Mouse (Mus musculus) megakaryocyte, adult 5-6 weeks (primary cell): Measurements from ENCODE around the gene Rabgap1. TPM values are rescaled to one million over a fixed set of nuclear protein-coding genes. Genes with fewer than 3 reads are reported as not detected.

ENCODE experiments used
- ATAC-seq: 2 replicates; pipeline ENCODE4 v1.8.0; 2016; ENCODE audit warnings: mild to moderate bottlenecking, inconsistent platforms; ENCODE audit not compliant: poor library complexity, severe bottlenecking
- total RNA-seq, 2 experiments: library from RNA; stranded (forward) in 1 of 2; stranded (reverse) in 1 of 2; fragments of 153-499, 151-499 nt in 1 of 2; fragments of 221-1000, 200-1000 nt in 1 of 2; gene quantifications; 2 replicates each; pipeline versions ENCODE4 v1.2.3 to v1.2.4; 2015 to 2017

Gene Rabgap1
- total RNA-seq, 2 experiments from 2014 or later = 21.6 to 29.9 TPM

DNA sequence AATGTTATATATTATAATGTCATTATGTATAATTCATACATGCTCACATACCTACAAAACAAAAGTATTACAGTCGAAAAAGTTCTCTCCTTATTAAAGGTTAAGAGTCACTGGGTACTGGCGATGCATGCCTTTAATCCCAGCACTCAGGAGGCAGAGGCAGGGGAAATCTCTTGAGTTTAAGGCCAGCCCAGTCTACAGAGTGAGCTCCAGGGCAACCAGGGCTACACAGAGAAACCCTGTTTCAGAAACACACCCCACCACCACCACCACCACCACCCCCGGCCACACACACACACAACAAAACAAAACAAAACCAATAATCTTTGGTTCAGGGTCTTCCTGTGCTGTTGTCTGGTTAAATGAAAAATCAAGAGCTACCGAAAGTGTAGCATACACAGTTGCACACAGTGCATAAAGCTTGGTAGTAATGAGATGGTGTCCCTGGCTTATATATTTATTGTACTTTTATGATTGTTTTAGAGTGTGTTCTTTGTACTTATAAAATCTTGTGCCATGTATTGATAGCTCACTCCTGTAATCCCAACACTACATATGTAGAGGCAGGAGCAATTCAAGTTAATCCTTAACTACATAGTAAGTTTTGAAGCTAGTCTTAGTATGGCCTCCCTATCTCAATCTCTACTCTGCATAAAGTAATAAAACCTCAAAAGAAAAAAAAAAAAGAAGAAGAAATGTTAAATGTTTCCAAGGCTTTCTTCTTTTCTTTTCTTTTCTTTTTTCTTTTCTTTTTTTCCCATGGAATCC lies 68.2 kb downstream of the Rabgap1 start:
- ATAC-seq = no peak

DNA sequence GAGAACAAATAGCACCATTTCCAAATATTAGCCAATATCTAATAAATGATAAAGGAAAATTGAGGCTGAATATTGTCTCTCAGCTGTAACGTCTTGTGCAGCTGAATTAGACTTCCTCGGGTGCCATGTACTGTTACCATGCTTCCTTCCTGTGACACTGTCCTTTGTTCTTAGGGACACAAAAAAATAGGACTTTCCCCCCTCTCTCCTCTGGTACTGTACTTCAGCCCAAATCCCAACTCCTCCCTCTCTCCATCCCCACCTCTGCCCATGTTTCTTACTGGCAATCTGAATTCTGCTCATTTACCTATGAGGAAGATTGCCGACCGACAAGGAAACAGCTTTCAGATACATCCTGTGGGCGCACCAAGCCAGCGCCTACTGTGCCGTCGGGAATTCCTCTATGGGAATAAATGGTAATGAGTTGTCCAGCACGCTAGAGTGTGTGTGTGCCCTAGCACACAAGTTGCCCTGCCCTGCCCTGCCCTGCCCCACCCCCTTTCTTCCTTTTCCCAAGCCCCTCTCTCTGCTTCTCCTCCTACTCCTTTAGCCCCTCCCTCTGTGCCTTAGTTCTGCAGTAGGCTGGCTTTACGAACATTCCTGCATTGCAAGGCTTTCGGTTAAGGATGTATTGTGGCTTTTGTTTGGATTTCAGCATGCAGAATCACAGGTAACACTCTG lies 73.1 kb downstream of the Rabgap1 start, which contains the start of gene Gpr21:
Gene Gpr21 (plus strand): TSS at position 303 of the 681 bp plus-strand sequence.
- no peak for ATAC-seq

DNA sequence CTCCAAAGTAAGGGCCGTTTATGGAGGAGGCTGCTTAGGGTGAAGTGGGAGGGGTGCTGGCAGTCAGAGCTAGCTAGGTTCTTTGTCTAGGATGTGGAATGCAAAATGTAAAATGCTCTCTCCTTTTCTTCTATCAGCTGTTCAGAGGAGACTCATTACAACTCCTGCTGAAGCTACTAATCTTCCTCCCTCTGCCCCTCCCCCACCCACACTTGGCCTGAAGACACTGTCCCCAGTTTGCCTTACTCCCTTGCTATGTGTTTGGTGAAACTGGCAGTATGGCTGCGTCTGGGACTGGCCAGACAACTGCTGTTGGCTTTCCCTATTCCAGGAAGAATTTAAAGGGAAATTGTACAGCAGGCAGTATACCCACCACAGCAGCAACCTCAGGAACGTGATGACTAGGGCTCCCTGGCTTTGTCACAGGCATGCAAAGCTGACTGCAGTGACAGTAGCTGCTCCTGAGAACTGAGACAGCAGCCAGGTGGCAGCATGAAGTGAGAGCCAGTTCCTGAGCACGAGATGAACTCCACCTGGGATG lies 73.9 kb downstream of the Rabgap1 start:
- no peak for ATAC-seq

DNA sequence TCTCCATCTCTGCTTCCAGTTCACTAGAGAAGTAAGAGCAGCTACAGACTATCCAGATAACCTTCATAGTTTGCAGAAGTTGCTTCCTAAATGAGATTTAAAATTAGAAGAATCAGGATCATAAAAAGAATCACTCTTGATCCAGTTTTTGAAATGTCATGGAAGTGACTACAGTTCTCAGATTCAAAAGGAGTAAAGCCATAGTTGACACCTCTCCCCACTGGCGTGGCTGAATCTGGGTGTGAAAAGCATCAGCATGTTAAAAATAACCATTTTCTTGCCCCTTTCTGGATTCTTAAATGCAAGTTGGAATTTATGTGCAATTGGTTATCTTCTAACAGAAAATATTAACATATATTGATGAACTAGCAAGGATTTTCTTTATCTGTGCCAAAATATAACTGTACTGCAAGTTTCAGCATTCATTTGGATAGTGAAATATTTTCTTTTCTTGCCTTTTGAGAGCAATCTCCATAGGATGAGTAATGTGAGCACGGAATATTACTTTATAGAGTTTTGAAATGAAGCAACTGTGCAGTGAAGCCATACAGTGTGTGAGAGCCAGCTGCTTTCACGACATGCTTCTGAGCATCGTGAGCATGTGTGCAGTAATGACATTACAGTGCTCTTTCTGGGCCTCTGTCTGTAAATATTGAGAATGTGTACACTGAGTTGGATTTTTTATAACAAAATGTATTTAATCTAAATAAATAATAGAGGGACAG lies 75.6 kb downstream of the Rabgap1 start:
- no peak for ATAC-seq

DNA sequence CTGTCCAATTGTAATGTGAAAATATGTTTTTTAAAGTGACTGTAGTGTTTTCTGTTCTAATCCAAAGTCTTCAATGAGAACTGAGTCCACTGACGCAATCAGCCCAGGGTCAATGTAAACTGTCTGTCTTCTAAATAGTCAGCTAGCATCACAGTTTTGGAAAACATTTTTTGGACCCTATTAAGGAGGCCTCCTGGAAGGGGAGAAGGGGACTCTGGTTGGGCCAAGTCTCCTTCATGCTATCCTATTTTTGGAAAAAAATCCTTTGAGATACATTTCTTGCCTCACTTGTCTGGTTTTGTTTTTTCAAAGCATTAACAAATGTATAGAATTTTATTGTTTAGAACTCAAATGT lies 76.2 kb downstream of the Rabgap1 start:
- ATAC-seq = no peak

DNA sequence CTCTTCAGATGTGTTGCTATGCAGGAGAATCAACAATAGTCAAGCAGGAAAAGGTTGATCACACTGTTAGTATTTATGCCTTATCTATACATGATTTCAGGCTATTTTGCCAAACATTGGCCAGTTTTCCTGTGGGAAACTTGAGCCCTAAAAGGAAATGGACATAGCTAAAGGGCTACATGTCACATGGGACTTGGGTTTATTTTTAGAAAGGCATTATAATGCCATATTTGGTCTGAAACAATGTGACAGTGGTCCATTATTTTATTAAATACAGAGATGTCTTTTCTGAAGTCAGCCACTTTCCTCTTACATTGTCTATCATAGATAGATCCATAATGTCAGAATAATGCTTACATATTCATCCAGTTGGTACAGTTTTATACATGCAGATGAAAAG lies 84.5 kb downstream of the Rabgap1 start:
- no peak for ATAC-seq

DNA sequence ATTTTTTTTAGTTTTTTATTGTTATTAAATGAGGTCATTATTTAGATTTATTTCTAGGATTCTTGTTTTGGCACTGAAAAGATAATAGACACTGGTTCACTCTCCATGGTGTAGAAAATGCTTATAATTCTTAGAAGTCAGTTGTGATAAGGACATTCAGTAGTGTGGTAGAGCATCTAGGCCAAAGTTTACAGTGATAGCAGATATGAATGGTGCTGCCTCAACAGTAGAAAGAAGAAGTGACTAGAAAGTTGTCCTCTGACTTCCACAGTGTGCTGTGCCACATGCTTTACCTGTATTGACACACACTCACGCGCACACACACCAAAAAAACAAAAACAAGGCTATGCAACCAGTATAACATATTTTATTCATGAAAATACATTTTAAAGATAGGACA lies 86.3 kb downstream of the Rabgap1 start:
- ATAC-seq = no peak

DNA sequence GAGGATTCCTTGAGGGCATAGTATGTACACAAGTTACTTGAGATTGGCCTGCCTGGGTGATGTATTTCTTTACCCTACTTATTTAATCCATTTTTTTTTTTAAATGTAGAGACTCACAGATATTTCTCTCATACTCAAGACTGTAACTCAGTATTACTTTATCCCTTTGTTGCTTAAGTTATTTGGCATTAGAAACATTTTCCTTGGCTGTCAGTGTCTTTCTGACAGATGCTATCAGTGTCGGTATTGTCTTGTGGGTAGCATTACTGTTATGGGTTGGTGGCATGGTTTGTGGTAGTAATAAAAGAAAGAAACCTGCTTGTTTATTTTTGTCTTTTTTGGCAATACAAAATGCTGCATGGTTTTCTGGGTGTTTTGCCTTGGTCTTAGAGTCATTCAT lies 87.7 kb downstream of the Rabgap1 start:
- no peak for ATAC-seq

DNA sequence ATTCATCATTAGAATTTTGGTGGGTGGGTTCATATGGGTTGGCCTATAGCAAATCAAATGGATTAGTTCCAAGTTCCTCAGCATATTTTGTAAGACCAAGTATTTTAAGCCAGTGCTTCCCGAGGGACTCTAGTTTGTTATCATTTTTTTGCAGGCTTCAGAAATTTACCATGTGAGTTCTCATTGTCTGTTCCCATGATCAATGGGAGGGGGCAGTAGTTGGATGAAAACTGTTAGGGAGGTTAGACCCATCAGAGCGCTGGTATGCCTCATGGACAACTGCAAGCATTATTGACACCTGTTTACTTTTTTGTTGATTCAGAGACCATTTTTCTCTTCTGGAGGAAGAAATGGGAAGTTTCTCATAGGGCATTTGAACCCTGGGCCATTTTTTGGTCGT lies 88.6 kb downstream of the Rabgap1 start:
- no peak for ATAC-seq

DNA sequence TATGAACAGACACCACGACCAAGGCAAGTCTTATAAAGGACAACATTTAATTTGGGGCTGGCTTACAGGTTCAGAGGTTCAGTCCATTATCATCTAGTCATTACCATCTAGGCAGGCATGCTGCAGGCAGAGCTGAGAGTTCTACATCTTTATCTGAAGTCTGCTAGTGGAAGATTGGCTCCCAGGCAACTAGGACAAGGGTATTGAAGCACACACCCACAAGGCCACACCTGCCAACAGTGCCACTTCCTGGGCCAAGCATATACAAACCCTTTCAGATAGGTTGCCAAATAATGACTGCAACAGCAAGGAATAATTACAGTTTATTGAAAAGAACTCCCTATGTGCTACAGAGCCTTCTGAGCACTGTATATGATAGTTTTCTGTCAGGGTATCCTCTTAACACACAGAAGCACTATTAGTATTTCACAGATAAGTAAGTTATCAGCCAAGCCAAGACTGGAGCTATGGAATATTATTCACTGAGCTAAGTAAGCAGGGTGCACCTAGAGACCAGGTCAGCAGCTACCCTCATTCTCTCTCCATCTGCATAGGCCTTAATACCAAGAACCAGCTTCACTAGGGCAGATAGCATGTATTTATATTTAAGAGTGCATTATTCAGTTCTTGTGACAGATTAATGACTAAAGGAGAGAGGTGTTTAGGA lies 106.4 kb downstream of the Rabgap1 start:
- no peak for ATAC-seq

DNA sequence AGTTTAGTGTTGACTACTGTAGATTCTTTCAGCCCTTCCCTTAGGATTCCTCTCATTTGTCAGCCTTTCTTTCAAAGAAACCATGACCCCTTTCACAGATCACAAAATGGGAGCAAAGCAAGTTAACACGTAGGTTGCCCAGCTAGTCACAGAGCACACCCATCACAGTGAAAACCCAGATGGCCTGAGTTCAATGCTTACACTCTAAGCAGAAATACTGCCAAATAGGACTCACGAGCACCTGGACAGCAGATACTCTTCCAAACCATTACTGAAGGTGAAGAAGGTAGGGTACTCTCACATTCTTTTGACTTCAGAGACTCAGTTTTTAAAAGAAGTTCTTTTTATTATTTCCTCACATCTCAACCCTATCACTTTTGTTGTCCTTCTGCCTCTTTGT lies 113.3 kb downstream of the Rabgap1 start:
- no peak for ATAC-seq

DNA sequence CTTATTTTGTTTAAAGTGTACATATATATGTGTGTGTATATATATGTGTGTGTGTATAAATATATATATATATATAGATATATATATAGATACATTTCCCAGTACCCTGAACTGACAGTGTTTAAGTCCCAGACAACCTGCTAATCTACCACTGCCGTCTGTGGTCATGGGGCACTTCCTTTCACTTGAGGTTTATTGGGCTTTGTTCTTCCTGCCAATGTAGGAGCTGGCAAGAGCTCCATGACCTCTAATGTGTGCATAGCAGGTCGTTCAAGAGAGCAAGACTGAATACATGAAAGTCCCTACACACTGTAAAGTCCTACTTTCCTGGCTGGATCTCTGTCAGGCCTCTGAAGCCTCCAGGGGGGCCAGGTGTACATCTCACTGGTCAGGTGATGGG lies 122.5 kb downstream of the Rabgap1 start:
- peak; percentile 63; the same call in 1 of the 2 replicates for ATAC-seq

DNA sequence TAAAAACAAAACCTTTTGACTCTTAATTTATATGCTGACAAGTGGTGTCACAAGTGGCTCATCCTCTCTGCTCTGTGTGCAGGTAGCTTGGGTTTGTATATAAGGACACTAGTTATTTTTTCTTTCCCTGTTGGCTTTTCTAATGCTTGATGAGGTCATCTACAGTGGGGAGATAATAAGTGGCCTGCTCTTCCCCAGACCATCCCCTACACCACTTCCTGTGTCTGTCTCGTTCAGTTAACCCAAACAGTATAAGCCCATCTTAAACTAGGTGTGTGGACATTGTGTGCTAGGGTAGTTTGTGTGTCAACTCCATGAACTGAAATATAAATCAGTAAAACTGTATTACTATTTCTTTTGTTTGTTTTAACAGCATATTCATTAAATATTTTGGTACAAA lies 123.0 kb downstream of the Rabgap1 start:
- peak; percentile 35 for ATAC-seq

DNA sequence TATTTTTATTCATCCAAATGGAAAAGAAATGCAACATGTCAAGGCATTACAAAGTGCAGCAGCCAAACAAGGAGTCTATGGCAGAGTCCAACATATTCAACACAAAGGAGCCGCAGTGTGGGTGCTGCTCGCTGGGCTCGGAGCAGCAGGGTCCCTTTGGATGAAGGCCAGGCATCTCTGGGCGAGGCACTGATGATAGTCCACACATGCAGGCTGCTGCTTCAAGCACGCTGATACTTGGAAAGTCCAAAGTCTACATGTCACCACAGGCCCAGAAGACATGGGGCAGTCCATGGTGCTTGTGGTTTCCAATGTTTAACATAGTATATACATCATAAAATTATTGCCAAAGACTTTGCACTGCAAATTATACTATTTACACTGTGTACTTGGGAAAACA lies 126.8 kb downstream of the Rabgap1 start:
- no peak for ATAC-seq

DNA sequence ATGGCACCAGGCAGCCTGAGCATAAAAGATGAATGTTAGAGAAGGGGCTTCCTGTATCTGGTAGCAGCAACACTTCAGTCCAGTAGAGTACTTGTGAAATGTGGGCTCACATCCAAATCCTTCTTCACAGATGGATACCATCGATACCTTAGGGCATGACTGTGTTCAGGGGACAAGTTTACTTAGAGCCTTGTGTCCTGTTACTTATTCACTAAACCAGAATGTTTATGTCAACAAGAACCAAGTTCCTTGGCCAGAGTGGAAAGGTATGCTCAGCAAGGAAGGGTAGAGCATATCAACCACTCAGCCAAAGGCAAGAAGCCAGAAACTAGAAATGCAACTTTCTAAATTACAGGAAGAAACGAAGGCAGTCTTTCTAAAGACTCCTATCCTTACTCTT lies 127.6 kb downstream of the Rabgap1 start:
- ATAC-seq = no peak

DNA sequence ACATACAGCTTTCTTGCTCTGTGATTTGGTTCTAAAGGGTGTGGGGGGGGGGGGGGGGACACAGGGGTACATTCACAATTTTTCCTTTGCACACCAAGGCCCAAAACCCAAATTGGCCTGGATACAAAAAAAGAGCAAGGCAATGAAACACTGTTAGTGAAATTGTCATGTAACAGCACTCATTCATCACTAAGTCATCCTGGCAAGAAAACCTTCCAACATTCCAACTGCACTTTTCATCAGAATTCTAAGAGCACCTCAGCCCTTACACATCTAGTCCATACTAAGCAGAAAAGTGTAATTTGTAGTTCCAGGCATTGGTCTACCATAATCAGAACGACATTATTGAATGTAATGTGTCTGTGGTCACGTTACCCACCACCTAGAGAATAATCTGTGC lies 129.1 kb downstream of the Rabgap1 start:
- no peak for ATAC-seq

DNA sequence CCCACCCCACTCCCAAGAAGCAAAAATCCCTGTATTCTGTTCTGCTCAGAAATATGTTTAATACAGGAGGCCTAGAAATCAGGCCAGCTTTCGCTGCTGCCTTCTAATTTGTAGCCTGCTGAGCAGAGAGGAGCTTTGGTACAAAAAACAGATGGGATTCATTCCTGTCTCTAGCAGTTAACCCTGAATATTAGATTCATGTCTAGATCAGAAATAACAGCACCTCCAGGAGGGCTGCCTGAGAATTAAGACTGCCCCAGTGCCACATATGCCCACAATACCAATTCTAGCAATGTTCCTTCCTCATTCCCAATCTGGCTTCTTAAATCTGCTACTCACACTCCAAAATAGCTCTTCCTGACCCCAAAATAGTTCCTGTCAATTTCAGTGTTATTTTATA lies 133.6 kb downstream of the Rabgap1 start:
- no peak for ATAC-seq

DNA sequence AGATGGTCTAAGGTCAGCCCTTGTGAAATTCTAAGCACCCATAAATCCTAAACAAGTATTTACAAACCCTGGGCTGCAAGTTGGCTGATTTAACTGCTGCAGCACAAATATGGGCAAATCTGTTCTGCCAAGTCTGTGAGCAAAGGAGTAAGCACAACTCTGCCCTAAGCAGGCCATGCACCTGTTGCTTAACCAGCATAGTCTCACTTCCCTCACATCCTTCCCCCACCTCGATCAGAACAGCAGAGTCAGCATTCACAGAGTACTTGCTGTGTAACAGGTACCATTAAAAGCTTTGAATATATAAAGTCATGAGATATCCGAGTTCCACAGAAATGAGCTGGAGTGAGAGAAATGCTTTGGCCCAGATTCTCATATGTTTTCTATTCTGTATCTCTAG lies 135.1 kb downstream of the Rabgap1 start:
- ATAC-seq = no peak

DNA sequence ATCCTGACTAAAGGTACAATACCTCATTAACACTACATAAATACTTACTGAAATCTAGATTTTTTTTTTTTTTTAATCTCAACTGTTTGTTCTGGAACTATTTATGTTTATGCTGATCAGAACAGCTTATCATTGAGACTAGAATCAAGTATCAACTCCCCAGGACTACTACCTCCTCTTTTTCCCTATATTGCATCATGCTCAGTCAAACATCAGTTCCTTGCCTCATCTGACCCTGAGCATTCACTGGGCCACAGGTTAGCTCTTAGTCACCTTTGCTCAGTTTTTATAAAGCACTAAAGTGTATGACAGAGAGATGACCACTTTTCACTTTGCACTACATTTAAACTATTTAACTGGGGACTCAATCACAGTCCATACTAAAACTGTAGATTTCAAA lies 144.8 kb downstream of the Rabgap1 start:
- no peak for ATAC-seq
